Mouse (Mus musculus) leukemia stem cell, adult 10-12 weeks (primary cell): Measurements from ENCODE around the gene Golga7b. TPM values are rescaled to one million over a fixed set of nuclear protein-coding genes. Genes with fewer than 3 reads are reported as not detected.

Source experiments
- polyA plus RNA-seq: library from polyadenylated mRNA; stranded (reverse); fragments of >175 nt; gene quantifications from 2 replicates; pipeline ENCODE4 v1.2.3, GENCODE M21; 2012; ENCODE audit warnings: low replicate concordance

The Golga7b gene
- not detected in 2 replicates for polyA plus RNA-seq

GRCm38 (mm10) chr19:42247519-42247918 is at the start of gene Golga7b:
Gene Golga7b, plus strand, starts transcription at chr19:42247574.

GRCm38 (mm10) chr19:42201696-42202381 is 45.5 kb upstream of the Golga7b start, which contains the start of gene Sfrp5:
Gene Sfrp5, minus strand, starts transcription at chr19:42202252.

Other genes starting within 250 kb of the Golga7b start
- gene Ankrd2, start 211.6 kb upstream of the Golga7b start, polyA plus RNA-seq, result 0.55 and 1.0 TPM in 2 replicates
- gene Hoga1, start 202.0 kb upstream of the Golga7b start, polyA plus RNA-seq, result not detected in 2 replicates
- not detected in 2 replicates for gene 4933411K16Rik, start 195.3 kb upstream of the Golga7b start, polyA plus RNA-seq
- 0.09 and 0.50 TPM in 2 replicates for gene Morn4, start 161.2 kb upstream of the Golga7b start, polyA plus RNA-seq
- 16.8 and 26.8 TPM in 2 replicates for gene Pi4k2a, start 157.1 kb upstream of the Golga7b start, polyA plus RNA-seq
- gene Avpi1, start 118.5 kb upstream of the Golga7b start, polyA plus RNA-seq, result 4.4 and 14.3 TPM in 2 replicates
- 4.7 and 6.3 TPM in 2 replicates for gene Marveld1, start 100.2 kb upstream of the Golga7b start, polyA plus RNA-seq
- 14.8 and 15.6 TPM in 2 replicates for gene Zfyve27, start 83.6 kb upstream of the Golga7b start, polyA plus RNA-seq
- gene Sfrp5, start 45.3 kb upstream of the Golga7b start, polyA plus RNA-seq, result not detected in 2 replicates
- not detected in 2 replicates for gene Crtac1, start 184.2 kb downstream of the Golga7b start, polyA plus RNA-seq